Mouse (Mus musculus): ENCODE measurements at regions not wholly inside any gene's neighbourhood (a gene's known extent, or its start where the extent isn't known, plus 50 kb on each side); places are given as distances from the start of the nearest gene placed in this dataset.
"Not testable (repeated sequence)": the region's sequence is repeated elsewhere in the genome, so short reads cannot be mapped to it uniquely, and the experiment has no call there.

DNA sequence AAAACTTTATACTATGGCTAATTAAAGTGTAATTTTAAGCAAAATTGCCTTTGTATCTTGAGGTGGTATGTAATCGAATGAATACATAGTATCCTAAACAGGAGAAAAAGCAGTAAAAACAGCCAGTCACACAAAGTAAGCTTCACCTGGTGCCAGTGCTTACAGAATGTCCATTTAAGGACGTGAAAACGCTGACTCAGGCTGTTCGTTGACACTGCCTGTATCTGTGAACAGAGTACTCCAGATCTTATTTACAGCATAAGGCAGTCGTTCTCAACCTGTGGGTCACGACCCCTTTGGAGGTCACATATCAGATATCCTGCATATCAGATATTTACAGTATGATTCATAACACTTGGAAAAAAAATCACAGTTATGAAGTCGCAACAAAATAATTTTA is 194.8 kb downstream of the Wdr20rt start:
- no peak for DNase-seq (ENCODE audit: low spot score in 2 of 2)

DNA sequence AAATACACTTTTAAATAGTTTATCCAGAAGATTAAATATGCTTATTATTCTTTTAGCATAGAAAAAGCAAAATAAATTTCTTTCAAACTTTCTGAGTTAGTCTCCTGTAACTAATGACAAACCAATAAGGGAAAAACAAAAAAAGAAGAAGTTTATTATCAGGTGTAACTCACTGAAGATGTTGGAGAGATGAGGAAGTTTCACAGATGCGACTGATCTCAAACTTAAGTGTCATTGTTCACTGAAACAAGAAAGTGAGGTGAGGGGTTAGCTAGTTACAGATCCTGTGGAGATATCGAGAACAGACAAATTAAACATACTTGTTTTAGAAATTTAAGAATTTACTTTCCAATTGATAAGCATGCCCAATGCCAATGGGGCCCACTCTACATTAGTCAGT is 199.2 kb downstream of the Wdr20rt start:
- no peak for DNase-seq (ENCODE audit: low spot score in 2 of 2)

GRCm38 (mm10) chr12:65425440-65425839 is 200.1 kb downstream of the Wdr20rt start:
- DNase-seq (ENCODE audit: low spot score in 2 of 2) = no peak

DNA sequence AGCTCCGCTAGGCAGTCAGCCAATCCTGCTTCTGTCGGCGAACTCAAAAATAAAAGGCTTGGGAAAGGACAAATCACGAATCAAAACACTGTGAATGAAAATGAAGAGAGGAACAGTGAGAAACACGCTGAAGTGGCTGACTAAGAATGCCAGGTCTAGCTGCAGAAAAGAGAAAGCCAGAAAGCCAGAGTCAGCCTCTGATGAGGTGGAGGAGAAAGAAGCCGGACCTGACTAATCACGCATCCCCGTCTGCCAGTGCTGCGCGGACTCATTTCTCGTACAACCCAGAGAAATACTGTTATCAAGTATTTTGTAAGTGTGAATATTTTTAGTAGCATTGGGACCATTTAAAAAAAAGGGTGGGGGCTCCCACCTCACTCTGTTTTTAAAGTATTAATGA is 201.6 kb downstream of the Wdr20rt start:
- peak in 1 of 2 experiments; percentile 13 for DNase-seq (ENCODE audit: low spot score in 2 of 2)

DNA sequence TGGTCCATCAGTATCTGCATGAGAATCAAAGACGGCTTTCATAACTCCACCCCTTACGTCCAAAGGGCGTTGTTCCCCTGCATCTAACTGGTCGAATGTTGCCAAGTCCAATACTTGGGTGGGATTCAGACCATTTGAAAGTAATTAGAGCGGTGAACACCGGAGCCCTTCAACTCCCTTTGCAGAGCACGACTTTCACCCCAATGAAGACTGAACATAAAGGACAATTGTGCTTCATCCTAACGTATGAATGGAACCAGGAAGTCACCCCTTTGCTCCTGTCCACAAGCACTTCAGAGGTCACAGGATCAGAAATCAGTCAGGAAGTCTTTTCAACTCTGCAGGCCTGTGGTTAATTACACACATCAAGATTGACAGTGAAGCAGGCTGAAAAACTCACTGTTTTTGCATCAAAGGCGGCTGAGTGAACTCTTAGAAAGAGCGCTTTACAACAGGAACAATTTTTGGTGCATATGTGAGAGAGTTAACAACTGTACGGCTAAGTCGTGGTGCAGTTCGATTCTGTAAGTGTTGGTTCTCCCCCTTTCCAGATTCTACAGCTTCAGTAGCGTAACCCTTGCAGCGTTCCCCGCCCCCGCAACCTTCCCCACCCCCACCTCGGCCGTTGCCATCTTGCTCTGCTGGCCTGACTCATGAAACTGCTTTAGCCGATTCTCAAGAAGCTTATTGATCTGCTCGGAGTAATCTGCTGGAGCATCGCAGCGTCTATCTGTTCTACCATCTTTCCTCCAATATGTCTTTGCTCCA is 203.1 kb downstream of the Wdr20rt start:
- DNase-seq (ENCODE audit: low spot score in 2 of 2) = no peak

- no peak for DNase-seq (ENCODE audit: low spot score in 2 of 2)
These were observed 225.5 kb downstream of the Wdr20rt start for GRCm38 (mm10) chr12:65450845-65451244.

- DNase-seq (ENCODE audit: low spot score in 2 of 2) = no peak
These were observed 230.4 kb downstream of the Wdr20rt start for GRCm38 (mm10) chr12:65455683-65456082.

GRCm38 (mm10) chr12:65456956-65457355 is 231.6 kb downstream of the Wdr20rt start:
- DNase-seq (ENCODE audit: low spot score in 2 of 2) = no peak

DNA sequence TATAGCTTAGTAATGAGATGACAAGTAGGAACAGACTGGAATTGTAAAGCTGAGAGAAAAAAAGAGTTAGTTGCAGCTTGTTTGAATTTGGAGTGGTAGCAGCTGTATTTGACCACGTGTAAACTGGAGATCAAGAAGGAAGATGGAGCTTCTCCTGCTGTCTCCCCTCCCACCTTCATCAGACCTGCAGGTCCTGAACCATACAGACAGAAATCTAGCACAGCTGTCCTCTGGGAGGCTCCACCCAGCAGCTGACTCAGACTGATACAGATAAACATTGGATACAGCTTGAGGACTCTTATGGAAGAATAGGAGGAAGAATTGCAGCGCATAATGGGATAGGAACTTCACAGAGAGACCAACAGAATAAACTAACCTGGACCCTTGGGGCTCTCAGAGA is 238.9 kb downstream of the Wdr20rt start:
- DNase-seq (ENCODE audit: low spot score in 2 of 2) = no peak

DNA sequence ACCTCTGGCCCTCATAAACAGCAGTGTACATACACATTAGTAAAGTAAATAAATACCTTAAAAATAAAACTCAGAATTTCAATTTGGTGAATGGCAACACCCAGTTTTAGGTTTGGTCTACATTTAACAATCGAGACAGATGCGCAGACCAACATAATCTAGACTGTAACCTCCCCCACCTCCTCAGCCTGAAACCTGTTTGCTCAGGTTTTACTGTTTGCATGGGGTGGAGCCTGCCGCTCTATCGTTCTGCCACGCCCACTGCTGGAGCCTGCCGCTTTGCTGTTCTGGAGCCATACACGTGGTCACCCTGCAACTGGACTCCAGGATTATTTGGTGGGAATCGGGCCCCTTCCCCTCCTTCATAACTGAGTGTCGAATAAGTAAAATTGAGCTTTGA is 253.4 kb downstream of the Wdr20rt start:
- DNase-seq (ENCODE audit: low spot score in 2 of 2) = not testable (repeated sequence)

- no peak for DNase-seq (ENCODE audit: low spot score in 2 of 2)
These were observed 255.5 kb downstream of the Wdr20rt start for GRCm38 (mm10) chr12:65480829-65481228.

DNA sequence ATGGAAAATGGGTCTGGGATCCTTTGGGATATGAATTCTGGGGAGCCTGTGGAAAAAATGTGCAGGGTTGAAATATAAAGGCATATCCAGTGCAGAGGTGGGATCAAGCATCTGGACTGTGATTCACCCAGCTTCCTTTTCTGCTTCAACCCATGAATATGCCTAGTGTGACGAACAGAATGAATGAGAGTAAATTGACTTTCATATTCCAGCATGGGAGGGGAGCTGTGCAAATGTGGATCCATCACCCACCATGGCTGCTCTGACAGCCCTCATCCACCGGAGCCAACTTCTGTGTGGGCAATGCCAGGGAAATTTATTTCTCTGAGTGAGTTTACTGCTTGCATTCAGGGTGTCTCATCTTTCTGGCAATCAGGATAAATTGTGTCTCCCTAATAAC is 265.8 kb downstream of the Wdr20rt start:
- DNase-seq (ENCODE audit: low spot score in 2 of 2) = no peak

DNA sequence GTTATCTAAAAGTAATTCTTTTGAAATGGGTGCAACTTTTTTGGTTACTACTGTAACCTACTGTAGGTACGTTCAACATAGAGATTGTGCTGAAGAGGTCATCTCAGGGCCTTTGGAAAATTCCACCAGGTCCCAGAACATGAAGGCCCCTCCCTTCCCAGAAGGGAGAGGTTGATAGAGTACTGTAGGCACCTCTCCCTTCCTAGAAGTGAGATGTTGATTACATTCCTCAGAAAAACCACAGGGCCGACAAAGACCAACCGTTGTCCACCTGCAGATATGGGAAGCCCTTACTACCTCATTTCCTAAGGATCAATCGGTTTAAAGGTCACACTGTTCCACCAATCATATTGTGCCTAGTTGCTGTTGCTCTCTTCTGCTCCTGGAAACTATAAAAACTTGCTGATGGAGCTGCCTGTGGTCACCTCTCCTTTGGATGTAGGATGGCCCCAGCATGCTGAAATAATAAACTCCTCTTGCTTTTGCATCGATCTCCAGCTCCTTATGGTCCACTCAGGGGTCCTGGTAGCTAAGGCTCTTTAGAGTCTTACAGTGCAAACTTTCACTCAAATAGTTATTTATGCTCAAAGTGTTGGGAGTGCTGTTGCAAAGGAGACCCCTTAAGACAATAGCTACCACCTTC is 269.2 kb downstream of the Wdr20rt start:
- no peak for DNase-seq (ENCODE audit: low spot score in 2 of 2)

- no peak for DNase-seq (ENCODE audit: low spot score in 2 of 2)
These were observed 271.3 kb downstream of the Wdr20rt start for GRCm38 (mm10) chr12:65496613-65497012.

GRCm38 (mm10) chr12:65497602-65498001 is 272.3 kb downstream of the Wdr20rt start:
- no peak for DNase-seq (ENCODE audit: low spot score in 2 of 2)

DNA sequence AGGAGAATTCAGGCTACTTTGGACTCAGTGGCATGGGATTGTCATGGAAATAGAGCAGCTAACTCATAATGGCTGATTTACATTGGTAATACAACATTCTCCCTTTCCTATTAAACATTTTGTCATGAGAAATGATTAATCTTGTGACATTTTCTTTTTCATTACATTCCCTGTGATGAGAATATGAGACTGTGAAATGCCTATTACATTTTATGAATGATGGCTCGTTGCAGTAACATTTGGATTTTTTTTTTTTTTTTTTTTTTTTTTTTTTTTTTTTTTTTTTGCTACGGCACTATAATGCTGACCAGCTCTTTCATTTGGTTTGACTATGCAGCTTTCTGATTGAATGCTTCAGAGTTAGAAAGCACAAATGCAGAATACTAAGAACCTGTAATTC is 276.1 kb downstream of the Wdr20rt start:
- no peak for DNase-seq (ENCODE audit: low spot score in 2 of 2)

GRCm38 (mm10) chr12:65502045-65502444 is 276.7 kb downstream of the Wdr20rt start:
- DNase-seq (ENCODE audit: low spot score in 2 of 2) = no peak

GRCm38 (mm10) chr12:65513070-65513469 is 287.8 kb downstream of the Wdr20rt start:
- no peak for DNase-seq (ENCODE audit: low spot score in 2 of 2)

- no peak for DNase-seq (ENCODE audit: low spot score in 2 of 2)
These were observed 308.9 kb downstream of the Wdr20rt start for GRCm38 (mm10) chr12:65534142-65534690.

DNA sequence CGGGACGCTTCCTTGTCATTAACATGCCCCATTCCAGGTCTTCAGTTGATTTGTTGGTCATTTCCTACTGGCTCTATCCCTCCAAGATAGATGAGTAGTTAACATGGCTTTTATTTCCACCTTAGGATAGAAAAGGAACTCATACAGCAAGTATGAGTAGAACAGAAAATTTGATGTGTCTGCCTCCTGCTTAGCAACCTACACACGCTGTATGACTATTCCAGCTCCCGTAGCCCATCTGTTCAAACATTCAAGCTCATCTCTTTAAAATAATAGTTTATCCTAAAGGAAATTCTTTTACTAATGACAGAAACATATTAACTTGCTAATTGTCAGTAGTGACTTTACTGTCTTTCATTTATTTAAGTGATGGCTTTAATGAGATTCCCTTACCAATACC is 323.0 kb downstream of the Wdr20rt start:
- DNase-seq (ENCODE audit: low spot score in 2 of 2) = peak in 1 of 2 experiments; percentile 4

DNA sequence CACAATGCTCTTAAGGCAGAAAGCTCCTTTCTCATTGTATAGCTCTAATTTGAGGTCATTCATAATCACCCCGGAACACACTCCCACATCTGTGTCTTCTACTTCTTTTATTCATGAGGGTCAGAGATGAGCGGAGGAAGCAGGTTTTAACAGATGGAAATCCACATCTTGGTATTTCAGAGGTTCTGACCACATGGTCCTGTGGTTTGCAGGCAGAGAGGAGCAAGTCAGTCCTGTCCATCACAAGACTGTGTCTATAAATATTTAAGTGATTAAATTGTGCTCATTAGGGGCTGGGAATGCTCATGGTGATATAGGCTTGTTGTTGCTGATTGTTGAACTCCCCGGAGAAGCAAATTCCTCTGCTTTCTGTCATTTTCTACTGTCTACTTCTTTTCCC is 326.9 kb downstream of the Wdr20rt start:
- DNase-seq (ENCODE audit: low spot score in 2 of 2) = no peak

DNA sequence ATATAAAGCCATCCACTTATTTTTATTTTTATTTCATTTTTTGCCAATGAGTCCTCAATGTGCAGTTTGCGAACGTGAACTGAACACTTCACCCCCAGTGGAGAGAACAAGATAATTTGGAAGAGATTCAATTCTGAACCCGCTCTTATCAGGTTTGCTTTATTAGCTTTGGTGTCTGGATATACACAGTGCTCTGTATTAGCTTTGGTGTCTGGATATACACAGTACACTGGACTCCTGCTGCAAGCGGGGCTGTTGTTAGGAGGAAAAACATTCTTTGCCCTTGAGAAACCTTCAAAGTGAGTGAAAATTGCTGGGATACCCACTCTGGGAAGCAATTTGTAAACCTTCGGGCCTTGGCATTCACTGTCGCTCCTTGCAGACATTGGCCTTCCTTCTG is 333.7 kb downstream of the Wdr20rt start:
- DNase-seq (ENCODE audit: low spot score in 2 of 2) = no peak

DNA sequence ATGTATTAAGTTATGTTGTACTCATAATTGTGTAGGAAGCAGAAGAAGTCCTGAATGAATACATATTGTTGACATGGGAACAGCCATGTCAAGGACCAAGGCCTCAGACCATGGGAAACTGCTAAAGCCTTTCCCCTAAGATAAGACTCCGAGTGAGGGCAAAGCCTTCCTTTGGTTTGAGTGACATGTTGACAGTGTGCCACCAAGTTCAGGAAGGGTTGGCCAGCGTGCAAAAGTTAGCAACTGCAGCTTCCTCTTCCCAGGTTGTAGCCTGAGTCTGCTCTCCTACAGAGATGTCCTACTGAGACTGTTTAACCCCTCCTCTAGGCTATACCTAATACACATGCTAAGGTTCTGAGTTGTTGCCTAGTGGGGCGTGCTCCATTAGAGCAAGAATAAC is 334.5 kb downstream of the Wdr20rt start:
- no peak for DNase-seq (ENCODE audit: low spot score in 2 of 2)

All from layer of hippocampus, adult 8-10 months (tissue).